Mouse (Mus musculus) heart, adult 2 months (tissue): ENCODE measurements at regions not wholly inside any gene's neighbourhood (a gene's known extent, or its start where the extent isn't known, plus 50 kb on each side); places are given as distances from the start of the nearest gene placed in this dataset.

Experiments used
- DNase-seq, 2 experiments: peaks; one replicate each; pipeline ENCODE4 v3.0.0; 2021
- H3K27ac ChIP-seq: fragments of 200-600 bp; 2 replicates; pipeline ENCODE4 v1.8.1; 2022
- H3K27me3 ChIP-seq: fragments of 200-500 bp; 2 replicates; pipeline ENCODE4 v1.6.1; 2012; ENCODE audit warnings: mild to moderate bottlenecking, low read length, inconsistent platforms, mixed read lengths; ENCODE audit not compliant: control insufficient read depth, insufficient read depth
- H3K36me3 ChIP-seq: fragments of 200-500 bp; 2 replicates; pipeline ENCODE4 v1.6.1; 2012; ENCODE audit warnings: low read length, inconsistent platforms; ENCODE audit not compliant: control insufficient read depth, insufficient read depth
- H3K4me1 ChIP-seq: fragments of 200-500 bp; 2 replicates; pipeline ENCODE4 v1.6.1; 2011; ENCODE audit warnings: low read length; ENCODE audit not compliant: control insufficient read depth, insufficient read depth
- H3K4me3 ChIP-seq: fragments of 200-600 bp; 2 replicates; pipeline ENCODE4 v1.8.1; 2022
- H3K79me2 ChIP-seq: fragments of 200-500 bp; replicated peaks from 2 replicates; pipeline ENCODE4 v1.6.1; 2012; ENCODE audit warnings: mild to moderate bottlenecking, inconsistent platforms, low read length, moderate library complexity, mixed read lengths; ENCODE audit not compliant: control insufficient read depth, insufficient read depth
- H3K9ac ChIP-seq: fragments of 200-500 bp; 2 replicates; pipeline ENCODE4 v1.6.1; 2012; ENCODE audit warnings: low read depth, mild to moderate bottlenecking, control low read depth, inconsistent platforms, low read length, mixed read lengths
- CTCF ChIP-seq: fragments of 200-600 bp; IDR thresholded peaks from 2 replicates; pipeline ENCODE4 v1.8.1; 2022; ENCODE audit warnings: antibody characterized with exemption, mild to moderate bottlenecking, moderate library complexity
- EP300 ChIP-seq: fragments of 200-500 bp; IDR thresholded peaks from 2 replicates; pipeline ENCODE4 v1.6.1; 2011; ENCODE audit warnings: low read depth, low read length, control low read depth; ENCODE audit not compliant: insufficient read depth
- POLR2A ChIP-seq: fragments of 200-500 bp; IDR thresholded peaks from 2 replicates; pipeline ENCODE4 v1.6.1; 2011; ENCODE audit warnings: mild to moderate bottlenecking, low read depth, low read length, control low read depth; ENCODE audit not compliant: insufficient read depth
- WGBS: fragments of 180-500 bp; shearing (Covaris S2); methylation state at CpG from one replicate; pipeline ENCODE4 v1.1.7; 2018; 5-methylcytosine and 5-hydroxymethylcytosine counted together
- intact Hi-C: fragments of 180-260 bp; cut with DNase I; formaldehyde crosslinking; loops from one replicate; pipeline ENCODE4 v1.15.1; 2025

DNA sequence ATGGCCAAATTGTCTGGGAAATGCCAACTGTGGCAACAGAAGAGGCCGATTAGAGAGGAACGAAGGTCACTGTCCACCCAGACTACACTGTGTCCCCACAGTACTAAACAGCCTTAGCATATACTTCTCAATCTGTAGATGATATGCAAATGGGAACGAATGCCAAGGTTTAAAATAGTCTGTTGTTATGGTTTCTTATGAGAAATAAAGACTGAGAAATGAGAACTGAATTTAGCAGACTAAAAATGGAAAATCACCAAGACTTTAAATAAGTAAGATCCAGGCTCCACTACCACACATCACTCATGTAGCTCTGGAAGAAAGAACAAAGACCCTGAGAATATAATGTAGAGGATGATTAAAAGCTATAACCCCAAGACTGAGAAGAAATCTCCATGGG lies 121.7 kb upstream of the Gcfc2 start:
- no peaks in the 10 kb centered on the region for H3K27me3 ChIP-seq
- H3K79me2 ChIP-seq: no peaks in the 10 kb centered on the region
- intact Hi-C loops: no loop called here
- TF ChIP-seq EP300: no peak
- H3K27ac ChIP-seq: no peak overlapping the region
- no peaks in the 10 kb centered on the region for H3K36me3 ChIP-seq
- no peaks in the 10 kb centered on the region for H3K4me1 ChIP-seq
- no peak for DNase-seq
- WGBS: 64% methylated on average over 3 of the region's 3 CpGs
- no peak overlapping the region for H3K9ac ChIP-seq
- H3K4me3 ChIP-seq: no peak overlapping the region

GRCm38 (mm10) chr6:81805942-81806341 lies 117.5 kb upstream of the Gcfc2 start:
- DNase-seq: no peak
- no peak overlapping the region for H3K9ac ChIP-seq
- no peaks in the 10 kb centered on the region for H3K4me1 ChIP-seq
- TF ChIP-seq CTCF (no peak), EP300 (no peak), POLR2A (no peak)
- no peak overlapping the region for H3K27ac ChIP-seq
- H3K27me3 ChIP-seq: no peaks in the 10 kb centered on the region
- intact Hi-C loops: no loop called here
- no peaks in the 10 kb centered on the region for H3K36me3 ChIP-seq
- H3K79me2 ChIP-seq: no peaks in the 10 kb centered on the region
- no peak overlapping the region for H3K4me3 ChIP-seq
- WGBS: 85% methylated on average over 11 of the region's 11 CpGs

- TF ChIP-seq POLR2A: no peak
- TF ChIP-seq CTCF: no peak
- no peak for TF ChIP-seq EP300
- no peak overlapping the region for H3K4me3 ChIP-seq
- H3K4me1 ChIP-seq: no peaks in the 10 kb centered on the region
- WGBS: 76% methylated on average over 13 of the region's 13 CpGs
- intact Hi-C loops: no loop called here
- H3K27me3 ChIP-seq: no peaks in the 10 kb centered on the region
- no peaks in the 10 kb centered on the region for H3K79me2 ChIP-seq
- H3K36me3 ChIP-seq: no peaks in the 10 kb centered on the region
- no peak overlapping the region for H3K9ac ChIP-seq
- no peak overlapping the region for H3K27ac ChIP-seq
- DNase-seq: no peak
Measured at GRCm38 (mm10) chr6:81808712-81809111, 114.8 kb upstream of the Gcfc2 start.

DNA sequence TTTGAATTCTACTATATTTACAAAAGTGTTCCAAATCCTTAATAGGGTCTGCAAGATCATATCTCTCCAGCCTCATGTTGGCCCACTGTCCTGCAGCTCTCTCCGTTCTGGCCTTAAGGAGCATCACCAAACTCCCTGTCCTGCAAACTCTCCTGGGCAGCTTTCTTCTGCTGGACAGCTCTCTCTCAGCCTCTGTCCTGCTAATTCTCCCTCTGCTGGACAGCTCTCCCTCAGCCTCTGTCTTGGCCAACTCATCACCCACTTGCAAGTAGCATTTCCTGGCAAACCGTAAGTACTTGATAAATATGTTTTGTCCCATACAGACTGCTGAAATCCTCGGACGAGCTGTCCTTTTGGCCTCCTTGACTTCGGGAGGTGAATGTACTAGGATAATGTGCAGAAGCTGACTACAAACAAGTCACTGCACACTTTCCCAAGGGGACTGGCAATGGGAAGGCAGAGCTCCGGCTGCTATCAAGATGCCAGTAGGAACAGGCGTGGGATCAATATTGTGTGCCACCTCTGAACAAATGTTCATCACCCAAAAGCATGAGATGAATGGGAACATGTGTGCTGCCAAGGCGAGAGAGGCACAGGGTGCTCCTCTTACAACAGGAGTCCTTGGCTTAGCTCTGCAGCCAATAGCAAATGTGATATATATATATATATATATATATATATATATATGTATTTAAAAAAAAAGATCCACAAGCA lies 108.1 kb upstream of the Gcfc2 start:
- Histone ChIP-seq H3K4me3 (no peak overlapping the region), H3K9ac (no peak overlapping the region), H3K36me3 (no peaks in the 10 kb centered on the region), H3K27me3 (no peaks in the 10 kb centered on the region), H3K4me1 (no peaks in the 10 kb centered on the region), H3K79me2 (no peaks in the 10 kb centered on the region), H3K27ac (no peak overlapping the region)
- no peak for DNase-seq
- TF ChIP-seq EP300 (no peak), POLR2A (no peak), CTCF (no peak)
- WGBS: 42% methylated on average over 8 of the region's 8 CpGs
- intact Hi-C loops: no loop called here

DNA sequence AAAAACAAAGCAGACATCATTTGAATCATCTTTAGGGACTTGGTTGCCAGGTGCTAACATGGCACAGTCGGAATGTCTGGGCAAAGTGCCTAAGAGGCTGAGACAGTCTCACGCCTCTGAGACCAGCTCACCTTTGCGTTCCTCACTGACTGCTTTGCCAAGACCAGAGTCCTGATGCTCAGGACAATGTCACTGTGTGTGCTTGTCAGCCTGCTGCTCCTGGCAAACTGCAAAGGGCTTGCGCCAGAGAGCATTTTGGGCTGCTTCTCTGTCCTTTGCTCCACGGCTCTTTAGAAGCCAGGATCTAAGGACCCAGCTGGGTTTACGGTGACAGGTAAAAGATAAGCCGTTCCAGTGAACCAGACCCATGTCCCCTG lies 107.5 kb upstream of the Gcfc2 start:
- WGBS: 69% methylated on average over 7 of the region's 7 CpGs
- H3K79me2 ChIP-seq: no peaks in the 10 kb centered on the region

GRCm38 (mm10) chr6:81817050-81817827 lies 106.2 kb upstream of the Gcfc2 start:
- intact Hi-C loops: no loop called here
- Histone ChIP-seq H3K4me3 (no peak overlapping the region), H3K4me1 (no peaks in the 10 kb centered on the region), H3K27ac (no peak overlapping the region), H3K27me3 (no peaks in the 10 kb centered on the region), H3K36me3 (no peaks in the 10 kb centered on the region), H3K79me2 (no peaks in the 10 kb centered on the region), H3K9ac (no peak overlapping the region)
- no peak for TF ChIP-seq EP300
- TF ChIP-seq CTCF: peak; percentile 83
- WGBS: 70% methylated on average over 9 of the region's 9 CpGs
- DNase-seq: peak in 1 of 2 experiments; percentile 20

More for the DNA sequence above, 107.5 kb upstream of the Gcfc2 start:
- Histone ChIP-seq H3K9ac (no peak overlapping the region), H3K27me3 (no peaks in the 10 kb centered on the region), H3K27ac (no peak overlapping the region), H3K36me3 (no peaks in the 10 kb centered on the region), H3K4me3 (no peak overlapping the region), H3K4me1 (no peaks in the 10 kb centered on the region)
- intact Hi-C loops: no loop called here
- TF ChIP-seq CTCF (no peak), POLR2A (no peak), EP300 (no peak)
- DNase-seq: no peak
